Mouse (Mus musculus) testis, adult 2 months (tissue): ENCODE results near the gene Pdgfa. TPM values are rescaled to one million over a fixed set of nuclear protein-coding genes. Genes with fewer than 3 reads are reported as not detected.

Experiments
- H3K27ac ChIP-seq: fragments of 200-500 bp; 2 replicates; pipeline ENCODE4 v1.5.1; 2012; ENCODE audit warnings: low read depth, low read length; ENCODE audit not compliant: control insufficient read depth, insufficient read depth
- H3K27me3 ChIP-seq: fragments of 200-500 bp; 2 replicates; pipeline ENCODE4 v1.6.1; 2012; ENCODE audit warnings: mild to moderate bottlenecking, low read length, moderate library complexity; ENCODE audit not compliant: control insufficient read depth, insufficient read depth
- H3K36me3 ChIP-seq: fragments of 200-500 bp; 2 replicates; pipeline ENCODE4 v1.6.1; 2012; ENCODE audit warnings: mild to moderate bottlenecking, low read length; ENCODE audit not compliant: control insufficient read depth, insufficient read depth
- H3K4me1 ChIP-seq: fragments of 200-500 bp; 2 replicates; pipeline ENCODE4 v1.6.1; 2012; ENCODE audit warnings: low read length; ENCODE audit not compliant: control insufficient read depth, insufficient read depth
- H3K4me3 ChIP-seq: fragments of 200-500 bp; 2 replicates; pipeline ENCODE4 v1.5.1; 2012; ENCODE audit warnings: low read depth, mild to moderate bottlenecking, low read length, moderate library complexity, mixed read lengths; ENCODE audit not compliant: control insufficient read depth
- CTCF ChIP-seq: fragments of 200-500 bp; IDR thresholded peaks from 2 replicates; pipeline ENCODE4 v1.5.1; 2012; ENCODE audit warnings: low read depth, mild to moderate bottlenecking, inconsistent platforms, low read length, moderate library complexity; ENCODE audit not compliant: control insufficient read depth, insufficient read depth, insufficient replicate concordance
- POLR2A ChIP-seq: fragments of 200-500 bp; IDR thresholded peaks from 2 replicates; pipeline ENCODE4 v1.6.1; 2012; ENCODE audit warnings: low read depth, mild to moderate bottlenecking, inconsistent platforms, low read length, moderate library complexity; ENCODE audit not compliant: control insufficient read depth
- polyA plus RNA-seq: library from polyadenylated mRNA; depleted of rRNA; stranded (reverse); fragments of >200 nt; gene quantifications from 2 replicates; pipeline ENCODE4 v1.2.3, GENCODE M21; 2012

Pdgfa gene
- polyA plus RNA-seq, 1 experiment = 10.5 TPM

- H3K36me3 ChIP-seq = no peaks in the 10 kb centered on the region
- no peaks in the 10 kb centered on the region for H3K4me1 ChIP-seq
- H3K4me3 ChIP-seq = no peak overlapping the region
- H3K27ac ChIP-seq = no peak overlapping the region
- TF ChIP-seq POLR2A (no peak), CTCF (no peak)
- no peaks in the 10 kb centered on the region for H3K27me3 ChIP-seq
These were observed 30.4 kb upstream of the Pdgfa start for GRCm38 (mm10) chr5:139027603-139028002.

GRCm38 (mm10) chr5:139024351-139025105 lies 27.4 kb upstream of the Pdgfa start:
- Histone ChIP-seq H3K36me3 (no peaks in the 10 kb centered on the region), H3K27ac (no peak overlapping the region), H3K4me3 (no peak overlapping the region), H3K4me1 (no peaks in the 10 kb centered on the region), H3K27me3 (no peaks in the 10 kb centered on the region)
- TF ChIP-seq CTCF = no peak
- TF ChIP-seq POLR2A = no peak

DNA sequence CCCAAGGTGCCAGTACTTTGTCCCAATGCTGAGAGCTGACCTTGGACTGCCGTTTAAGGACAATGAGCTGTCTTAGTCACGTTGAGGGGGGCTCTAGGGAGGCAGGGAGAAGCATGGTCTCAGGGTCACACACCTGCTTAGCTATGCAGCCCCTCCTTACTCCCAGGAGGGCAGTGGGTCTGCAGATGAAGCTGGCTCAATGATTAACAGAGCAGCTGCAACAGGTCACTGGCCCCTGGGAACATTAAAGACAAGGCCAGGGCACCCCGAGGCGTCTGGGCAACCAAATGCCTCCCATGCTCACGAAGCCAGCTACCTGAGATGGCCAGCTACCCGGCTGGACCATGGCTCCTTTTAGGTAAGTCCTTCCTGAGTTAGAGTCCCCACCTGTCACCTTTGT lies 23.4 kb upstream of the Pdgfa start:
- H3K4me1 ChIP-seq = no peaks in the 10 kb centered on the region
- no peak overlapping the region for H3K27ac ChIP-seq

DNA sequence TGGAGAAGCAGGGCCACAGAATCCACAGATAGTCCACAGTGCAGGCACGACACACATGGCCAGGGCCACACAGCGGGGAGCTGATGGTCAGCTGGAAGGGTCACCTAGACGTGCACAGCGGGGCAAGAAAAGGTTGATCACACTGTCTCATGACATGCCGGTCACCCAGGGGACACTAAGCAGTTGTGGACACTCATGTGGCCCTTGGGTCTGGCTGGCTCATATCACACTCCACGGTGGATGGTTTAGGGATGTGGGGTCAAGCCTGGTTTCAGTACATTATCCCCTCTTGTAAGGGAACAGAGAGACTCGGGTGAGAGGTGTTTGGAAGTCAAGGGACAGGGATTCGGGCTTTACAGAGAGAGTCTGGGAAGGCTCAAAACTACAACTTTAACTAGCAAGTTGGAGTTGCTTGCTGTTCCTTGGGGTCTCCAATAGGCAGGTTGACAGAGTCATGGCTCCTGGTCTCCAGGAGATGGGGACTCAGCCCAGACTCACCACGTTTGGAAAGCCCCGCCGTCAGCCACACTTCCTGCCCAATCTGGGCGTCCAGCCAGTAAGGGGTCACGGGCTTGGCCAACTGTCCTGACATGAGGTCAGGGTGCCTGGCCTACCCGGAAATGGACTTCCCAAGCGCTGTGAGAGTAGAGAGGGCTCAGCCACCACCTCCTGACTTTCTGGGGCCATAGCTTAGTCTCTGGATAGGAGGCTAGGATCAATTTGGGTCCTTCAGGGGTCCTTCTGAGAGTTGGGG lies 20.4 kb upstream of the Pdgfa start:
- no peaks in the 10 kb centered on the region for H3K36me3 ChIP-seq
- H3K4me3 ChIP-seq = no peak overlapping the region
- no peaks in the 10 kb centered on the region for H3K27me3 ChIP-seq
- no peaks in the 10 kb centered on the region for H3K4me1 ChIP-seq
- TF ChIP-seq CTCF = no peak
- TF ChIP-seq POLR2A = no peak
- H3K27ac ChIP-seq = no peak overlapping the region

More for the DNA sequence above, 23.4 kb upstream of the Pdgfa start:
- Histone ChIP-seq H3K27me3 (no peaks in the 10 kb centered on the region), H3K36me3 (no peaks in the 10 kb centered on the region), H3K4me3 (no peak overlapping the region)
- no peak for TF ChIP-seq POLR2A
- TF ChIP-seq CTCF = no peak

DNA sequence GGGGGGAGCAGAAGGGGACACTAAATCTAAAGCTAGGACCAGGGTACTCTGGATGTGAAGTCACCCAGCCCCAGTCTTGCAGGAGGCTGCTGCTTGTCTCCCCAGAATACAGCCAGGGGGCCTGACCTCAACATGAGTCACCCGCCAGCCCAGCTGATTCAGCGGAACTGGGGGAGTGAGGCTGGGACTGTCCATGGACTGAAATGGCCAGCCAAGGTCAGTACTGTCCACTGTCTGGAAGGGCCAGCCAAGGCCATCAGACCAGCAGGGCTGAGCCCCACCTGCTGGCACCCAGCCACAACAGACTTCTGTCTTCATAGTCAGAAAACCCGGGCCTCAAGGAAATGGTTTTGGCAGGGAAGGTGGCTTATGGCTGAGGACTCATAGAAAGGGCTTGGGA lies 17.9 kb upstream of the Pdgfa start:
- Histone ChIP-seq H3K4me3 (peak overlapping the region; percentile 28), H3K4me1 (no peaks in the 10 kb centered on the region), H3K27me3 (no peaks in the 10 kb centered on the region), H3K36me3 (no peaks in the 10 kb centered on the region), H3K27ac (no peak overlapping the region)
- TF ChIP-seq POLR2A (no peak), CTCF (no peak)

GRCm38 (mm10) chr5:139010649-139011048 lies 13.5 kb upstream of the Pdgfa start:
- no peaks in the 10 kb centered on the region for H3K36me3 ChIP-seq
- no peaks in the 10 kb centered on the region for H3K27me3 ChIP-seq
- TF ChIP-seq CTCF (no peak), POLR2A (no peak)
- H3K27ac ChIP-seq = no peak overlapping the region
- no peak overlapping the region for H3K4me3 ChIP-seq
- H3K4me1 ChIP-seq = no peaks in the 10 kb centered on the region

GRCm38 (mm10) chr5:139007141-139007775 lies 10.1 kb upstream of the Pdgfa start:
- Histone ChIP-seq H3K4me3 (no peak overlapping the region), H3K36me3 (no peaks in the 10 kb centered on the region), H3K27ac (no peak overlapping the region), H3K4me1 (no peaks in the 10 kb centered on the region; the same call in 1 of the 2 replicates), H3K27me3 (no peaks in the 10 kb centered on the region)
- TF ChIP-seq CTCF (no peak), POLR2A (no peak)
